Mouse (Mus musculus) stomach, embryonic 15.5 days (tissue): ENCODE results near the gene Ltbp3. TPM values are rescaled to one million over a fixed set of nuclear protein-coding genes. Genes with fewer than 3 reads are reported as not detected.
A peak's percentile ranks its signal among the peaks of the same experiment; 100 is the strongest.
"Not testable (repeated sequence)": the region's sequence is repeated elsewhere in the genome, so short reads cannot be mapped to it uniquely, and the experiment has no call there.

ENCODE experiments used
- ATAC-seq: fragments of 200-750 bp; cut with Nextera tagmentation; 2 replicates; pipeline ENCODE4 v1.8.0; 2017; ENCODE audit warnings: low read depth, moderate number of reproducible peaks, moderate TSS enrichment; ENCODE audit not compliant: insufficient read depth, low FRiP score
- H3K27ac ChIP-seq: fragments of 300-500 bp; sonication (generic); 2 replicates; pipeline ENCODE4 v1.5.1; 2015; ENCODE audit warnings: mild to moderate bottlenecking, inconsistent platforms
- H3K27me3 ChIP-seq: fragments of 300-500 bp; sonication (generic); replicated peaks from 2 replicates; pipeline ENCODE4 v1.6.1; 2015; ENCODE audit warnings: inconsistent platforms
- H3K36me3 ChIP-seq: fragments of 300-500 bp; sonication (generic); 2 replicates; pipeline ENCODE4 v1.6.1; 2015; ENCODE audit warnings: inconsistent platforms
- H3K4me1 ChIP-seq: fragments of 300-500 bp; sonication (generic); 2 replicates; pipeline ENCODE4 v1.6.1; 2015; ENCODE audit warnings: inconsistent platforms
- H3K4me2 ChIP-seq: fragments of 300-500 bp; sonication (generic); 2 replicates; pipeline ENCODE4 v1.6.1; 2015; ENCODE audit warnings: mild to moderate bottlenecking, inconsistent platforms
- H3K4me3 ChIP-seq: fragments of 300-500 bp; sonication (generic); replicated peaks from 2 replicates; pipeline ENCODE4 v1.5.1; 2015; ENCODE audit warnings: inconsistent platforms
- H3K9ac ChIP-seq: fragments of 300-500 bp; sonication (generic); 2 replicates; pipeline ENCODE4 v1.6.1; 2015; ENCODE audit warnings: inconsistent platforms
- H3K9me3 ChIP-seq: fragments of 300-500 bp; sonication (generic); 2 replicates; pipeline ENCODE4 v1.6.1; 2016; ENCODE audit warnings: inconsistent platforms
- WGBS: fragments of 180-500 bp; shearing (Covaris S2); methylation state at CpG from one replicate; pipeline ENCODE4 v1.1.7; 2015; 5-methylcytosine and 5-hydroxymethylcytosine counted together
- polyA plus RNA-seq: library from polyadenylated mRNA; unstranded; fragments of >200 nt; fragmentation: Nextera tagmentation; extraction: Ambion mirVana; gene quantifications from 2 replicates; pipeline ENCODE4 v1.2.1, GENCODE M21; 2015

Gene Ltbp3
- polyA plus RNA-seq, 1 experiment from 2014 or later = 30.6 TPM

DNA sequence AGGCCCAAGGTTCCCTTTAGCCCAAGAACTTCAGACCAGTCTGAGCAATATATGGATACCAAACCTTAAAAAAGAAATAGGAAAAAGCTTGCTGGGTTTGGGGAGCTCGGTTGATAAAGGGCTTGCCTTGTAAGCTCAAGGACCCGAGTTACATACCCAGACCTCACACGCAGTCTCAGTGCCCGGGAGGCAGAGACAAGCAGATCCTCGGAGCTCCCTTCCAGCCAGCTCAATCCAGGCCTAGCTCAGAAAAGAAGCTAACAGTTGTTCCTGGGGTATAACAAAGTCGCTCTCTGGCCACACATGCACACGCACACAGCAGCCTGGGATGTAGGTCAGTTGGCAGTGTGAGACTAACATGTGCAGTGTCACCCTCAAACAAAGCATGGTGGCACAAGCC is 47.2 kb downstream of the Ltbp3 start:
- H3K9ac ChIP-seq = no peak overlapping the region
- no peaks in the 10 kb centered on the region for H3K9me3 ChIP-seq
- WGBS = 86% methylated on average over 7 of the region's 7 CpGs
- no peaks in the 10 kb centered on the region for H3K36me3 ChIP-seq
- H3K4me3 ChIP-seq = no peak overlapping the region
- no peak overlapping the region for H3K27ac ChIP-seq
- no peak for ATAC-seq
- no peaks in the 10 kb centered on the region for H3K27me3 ChIP-seq
- H3K4me1 ChIP-seq = peaks cover 5% of the 10 kb centered on the region; the same call in 1 of the 2 replicates
- H3K4me2 ChIP-seq = no peak overlapping the region

DNA sequence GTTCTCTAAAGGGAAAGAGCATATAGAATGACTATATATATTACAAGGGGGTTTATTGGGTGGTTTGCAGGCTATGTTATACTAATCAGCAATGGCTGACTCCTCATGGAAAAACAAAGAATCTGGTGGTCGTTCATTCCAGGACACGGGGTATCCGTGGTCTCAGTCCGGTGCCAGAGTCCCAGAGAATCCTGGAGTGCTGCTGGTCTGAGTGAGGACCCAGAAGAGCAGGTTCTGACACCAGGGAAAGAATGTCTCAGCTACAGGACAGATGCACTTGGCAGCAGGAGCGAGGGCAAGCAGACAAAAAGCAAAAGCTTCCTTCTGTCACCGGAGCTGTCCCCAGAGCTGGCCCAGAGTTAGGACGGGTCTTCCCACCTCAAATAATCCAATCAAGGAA is 47.9 kb downstream of the Ltbp3 start:
- WGBS = 84% methylated on average over 7 of the region's 7 CpGs

DNA sequence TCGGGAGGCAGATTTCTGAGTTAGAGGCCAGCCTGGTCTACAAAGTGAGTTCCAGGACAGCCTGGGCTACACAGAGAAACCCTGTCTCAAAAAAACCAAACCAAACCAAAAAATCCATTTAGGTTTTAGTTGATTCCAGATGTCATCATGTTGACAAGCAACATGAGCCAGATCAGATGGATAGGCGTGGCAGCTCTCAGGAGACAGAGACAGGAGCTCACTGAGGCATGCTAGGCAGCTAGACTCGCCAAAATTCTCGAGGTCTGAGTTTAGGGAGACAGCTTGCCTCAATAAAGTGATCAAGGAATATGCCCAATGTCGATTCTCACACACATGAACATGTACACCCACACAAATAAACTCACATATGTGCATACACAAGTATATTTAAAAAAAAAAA is 48.4 kb downstream of the Ltbp3 start:
- H3K4me1 ChIP-seq = peaks cover 8% of the 10 kb centered on the region; the same call in 1 of the 2 replicates
- no peak overlapping the region for H3K27ac ChIP-seq
- no peaks in the 10 kb centered on the region for H3K36me3 ChIP-seq
- no peak overlapping the region for H3K4me2 ChIP-seq
- H3K4me3 ChIP-seq = no peak overlapping the region
- no peak for ATAC-seq
- WGBS = 72% methylated on average over 5 of the region's 5 CpGs
- no peaks in the 10 kb centered on the region for H3K9me3 ChIP-seq
- H3K9ac ChIP-seq = no peak overlapping the region
- H3K27me3 ChIP-seq = no peaks in the 10 kb centered on the region

More for the DNA sequence above, 47.9 kb downstream of the Ltbp3 start:
- H3K4me3 ChIP-seq = no peak overlapping the region
- peaks cover 8% of the 10 kb centered on the region; the same call in 1 of the 2 replicates for H3K4me1 ChIP-seq
- no peaks in the 10 kb centered on the region for H3K9me3 ChIP-seq
- H3K27ac ChIP-seq = no peak overlapping the region
- no peaks in the 10 kb centered on the region for H3K36me3 ChIP-seq
- no peak overlapping the region for H3K9ac ChIP-seq
- no peaks in the 10 kb centered on the region for H3K27me3 ChIP-seq
- ATAC-seq = no peak
- no peak overlapping the region for H3K4me2 ChIP-seq

DNA sequence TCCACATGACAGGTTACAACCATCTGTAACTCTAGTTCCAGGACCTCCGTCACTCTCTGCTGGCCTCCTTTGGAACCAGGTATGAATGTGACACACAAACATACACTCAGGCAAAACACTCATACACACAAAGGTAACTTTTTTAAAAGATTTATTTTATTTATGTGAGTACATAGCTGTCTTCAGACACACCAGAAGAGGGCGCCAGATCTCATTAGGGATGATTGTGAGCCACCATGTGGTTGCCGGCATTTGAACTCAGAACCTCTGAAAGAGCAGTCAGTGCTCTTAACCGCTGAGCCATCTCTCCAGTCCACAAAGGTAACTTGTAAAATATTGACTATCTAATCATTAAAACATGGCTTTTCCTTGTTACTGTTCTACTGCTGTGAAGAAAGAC is 50.6 kb downstream of the Ltbp3 start:
- H3K9ac ChIP-seq = no peak overlapping the region
- H3K4me3 ChIP-seq = no peak overlapping the region
- no peaks in the 10 kb centered on the region for H3K27me3 ChIP-seq
- no peak for ATAC-seq
- no peak overlapping the region for H3K4me2 ChIP-seq
- H3K9me3 ChIP-seq = no peaks in the 10 kb centered on the region
- peaks cover 6% of the 10 kb centered on the region; the same call in 1 of the 2 replicates for H3K36me3 ChIP-seq
- peaks cover 25% of the 10 kb centered on the region for H3K4me1 ChIP-seq
- WGBS = 70% methylated on average over 4 of the region's 4 CpGs
- no peak overlapping the region for H3K27ac ChIP-seq

DNA sequence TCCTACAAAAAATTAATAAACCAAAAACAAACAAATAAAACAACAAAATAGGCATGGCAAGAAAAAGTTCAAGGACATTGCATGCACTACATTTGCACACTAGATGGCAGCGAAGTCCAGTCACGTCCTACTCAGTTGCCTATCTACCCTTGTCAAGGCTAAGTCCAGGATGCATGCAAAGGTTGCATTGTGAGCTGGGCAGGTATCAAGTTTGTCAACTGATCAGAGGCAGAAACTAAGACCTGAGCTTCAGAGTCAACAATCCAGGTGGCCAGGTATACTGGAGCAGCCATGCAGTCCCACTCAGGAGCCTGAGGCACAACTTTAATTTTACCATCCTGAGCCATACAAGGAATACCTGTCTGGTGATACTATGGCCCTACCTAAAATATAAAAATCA is 52.4 kb downstream of the Ltbp3 start:
- 3% methylated on average over 2 of the region's 2 CpGs for WGBS
- Histone ChIP-seq H3K4me1 (peaks cover 29% of the 10 kb centered on the region), H3K27me3 (no peaks in the 10 kb centered on the region), H3K9me3 (no peaks in the 10 kb centered on the region), H3K9ac (no peak overlapping the region), H3K36me3 (peaks cover 18% of the 10 kb centered on the region; the same call in 1 of the 2 replicates), H3K27ac (peak overlapping the region; percentile 70; the same call in 1 of the 2 replicates), H3K4me2 (no peak overlapping the region), H3K4me3 (no peak overlapping the region)
- ATAC-seq = peak; percentile 73

DNA sequence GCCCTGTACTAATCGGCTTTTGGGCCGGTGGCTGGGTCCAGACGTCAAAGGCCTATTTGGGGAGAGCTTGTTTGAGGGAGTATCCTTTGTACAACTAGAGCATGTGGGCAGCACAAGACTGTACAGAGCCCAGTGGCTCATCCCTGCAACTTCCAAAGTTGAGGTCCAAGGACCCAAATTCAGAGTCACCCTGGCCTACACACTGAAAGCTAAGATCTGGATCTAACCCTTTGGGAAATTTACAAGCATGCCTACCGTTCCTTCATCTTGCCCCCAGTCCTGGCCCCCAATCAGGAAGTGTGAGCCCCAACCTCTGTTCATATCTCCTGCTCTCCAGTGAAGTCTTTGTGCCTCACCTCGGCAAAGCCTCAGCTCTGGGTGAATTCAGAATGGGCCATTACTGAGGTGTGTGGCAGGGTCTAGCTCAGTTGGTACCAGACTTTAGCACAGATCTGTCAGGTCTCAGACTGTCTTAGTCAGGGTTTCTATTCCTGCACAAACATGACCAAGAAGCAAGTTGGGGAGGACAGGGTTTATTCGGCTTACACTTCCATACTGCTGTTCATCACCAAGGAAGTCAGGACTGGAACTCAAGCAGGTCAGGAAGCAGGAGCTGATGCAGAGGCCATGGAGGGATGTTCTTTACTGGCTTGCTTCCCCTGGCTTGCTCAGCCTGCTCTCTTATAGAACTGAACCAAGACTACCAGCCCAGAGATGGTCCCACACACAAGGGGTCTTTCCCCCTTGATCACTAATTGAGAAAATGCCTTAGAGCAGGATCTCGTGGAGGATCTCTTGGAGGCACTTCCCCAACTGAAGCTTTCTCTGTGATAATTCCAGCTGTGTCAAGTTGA is 53.4 kb downstream of the Ltbp3 start:
- Histone ChIP-seq H3K36me3 (peaks cover 18% of the 10 kb centered on the region; the same call in 1 of the 2 replicates), H3K27ac (peak overlapping the region; percentile 70), H3K4me1 (peaks cover 29% of the 10 kb centered on the region)
- peak; percentile 21; the same call in 1 of the 2 replicates for ATAC-seq
- not testable (repeated sequence) for H3K4me2 ChIP-seq, H3K9ac ChIP-seq, H3K9me3 ChIP-seq, H3K27me3 ChIP-seq, H3K4me3 ChIP-seq
- 20% methylated on average over 7 of the region's 7 CpGs for WGBS

DNA sequence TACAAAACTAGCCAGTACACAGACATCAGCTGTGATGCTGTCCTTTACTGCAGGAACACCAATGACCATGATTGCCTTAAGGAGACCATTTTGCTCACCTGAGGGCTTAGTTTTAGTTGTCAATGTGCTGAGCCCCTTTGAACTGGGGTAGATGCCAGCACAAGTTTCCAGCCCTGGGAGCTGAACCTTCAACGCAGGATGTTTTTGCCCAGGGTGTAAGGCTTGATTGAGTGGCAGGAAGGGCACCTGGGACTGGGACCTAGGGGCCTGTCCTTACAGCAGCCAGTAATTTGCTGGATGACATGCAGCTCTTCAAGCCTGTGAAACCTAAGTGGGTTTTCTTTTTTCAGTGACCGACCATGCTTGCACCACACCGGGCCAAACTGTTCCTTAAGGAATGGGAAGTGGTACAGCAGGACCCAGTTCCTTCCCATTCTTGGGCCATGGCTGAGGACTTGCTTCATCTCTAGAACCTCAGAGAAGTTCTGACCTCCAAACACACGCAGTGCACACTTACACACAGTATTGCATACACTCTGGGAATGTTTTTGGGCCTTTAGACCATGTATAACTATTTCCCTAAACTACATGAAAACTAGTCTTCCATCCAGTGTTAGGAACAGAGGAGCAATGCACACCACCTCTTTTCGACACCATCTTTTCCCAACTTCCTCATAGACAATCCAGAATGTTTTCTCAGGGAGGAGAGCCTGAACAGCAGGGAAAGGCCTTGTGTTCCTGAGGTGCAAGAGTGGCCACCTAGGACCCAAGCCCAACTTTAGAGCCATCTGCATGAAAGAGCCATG is 54.3 kb downstream of the Ltbp3 start:
- H3K9ac ChIP-seq = no peak overlapping the region
- H3K4me2 ChIP-seq = 0 out of 2 replicates have a peak overlapping the region, but pooled peaks have one; percentile 56
- H3K4me3 ChIP-seq = peak overlapping the region; percentile 44; the same call in 1 of the 2 replicates

DNA sequence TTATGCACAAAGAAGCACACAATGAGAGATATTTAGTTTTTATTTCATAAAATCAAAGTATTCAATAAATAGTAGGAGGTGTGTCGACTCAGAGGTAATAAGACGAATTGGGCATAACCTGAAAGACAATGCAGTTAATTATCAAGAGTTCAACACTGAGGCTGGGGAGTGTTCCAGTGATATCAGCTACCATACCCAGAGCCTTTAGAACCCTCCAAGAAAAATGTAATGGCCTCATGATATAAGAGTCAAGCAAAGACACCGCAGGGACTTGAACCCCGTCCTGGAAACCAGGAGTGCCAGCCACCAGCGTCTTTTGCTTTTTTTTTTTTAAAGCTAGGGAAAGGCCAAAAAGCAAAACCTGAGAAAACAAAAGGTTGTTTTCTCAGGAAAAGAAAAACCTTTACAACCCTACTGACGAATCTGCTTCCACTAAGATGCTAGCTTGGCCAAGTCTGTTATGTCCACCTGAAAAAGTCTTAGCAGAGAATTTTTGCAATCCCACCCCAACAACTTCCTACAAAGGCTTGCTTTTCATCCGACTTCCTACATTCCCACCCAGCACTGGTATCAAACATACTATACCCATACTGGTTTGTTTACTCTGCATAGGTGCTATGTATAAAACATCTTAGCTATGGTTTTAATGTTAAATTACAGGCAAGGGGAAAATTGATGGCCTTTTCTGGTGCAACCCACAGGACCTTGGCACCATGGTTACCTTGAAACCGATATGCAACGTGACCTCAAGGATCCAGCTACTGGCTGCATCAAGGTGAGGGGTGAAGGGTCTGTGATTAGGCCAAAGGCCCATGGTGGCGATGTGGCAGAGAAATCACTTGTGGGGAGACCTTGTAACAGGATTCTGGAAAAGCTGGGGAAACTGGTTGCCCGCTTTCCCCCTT is 55.2 kb downstream of the Ltbp3 start:
- Histone ChIP-seq H3K27ac (peak overlapping the region; percentile 69), H3K4me2 (peak overlapping the region; percentile 56), H3K27me3 (no peaks in the 10 kb centered on the region), H3K9me3 (no peaks in the 10 kb centered on the region), H3K36me3 (peaks cover 18% of the 10 kb centered on the region; the same call in 1 of the 2 replicates), H3K9ac (peak overlapping the region; percentile 14; the same call in 1 of the 2 replicates), H3K4me1 (peaks cover 29% of the 10 kb centered on the region), H3K4me3 (peak overlapping the region; percentile 44)
- 53% methylated on average over 11 of the region's 11 CpGs for WGBS
- no peak for ATAC-seq

More for the DNA sequence above, 54.3 kb downstream of the Ltbp3 start:
- H3K27ac ChIP-seq = peak overlapping the region; percentile 69
- H3K36me3 ChIP-seq = peaks cover 18% of the 10 kb centered on the region; the same call in 1 of the 2 replicates
- H3K4me1 ChIP-seq = peaks cover 29% of the 10 kb centered on the region
- no peaks in the 10 kb centered on the region for H3K27me3 ChIP-seq
- H3K9me3 ChIP-seq = no peaks in the 10 kb centered on the region
- WGBS = 27% methylated on average over 5 of the region's 5 CpGs
- no peak for ATAC-seq

DNA sequence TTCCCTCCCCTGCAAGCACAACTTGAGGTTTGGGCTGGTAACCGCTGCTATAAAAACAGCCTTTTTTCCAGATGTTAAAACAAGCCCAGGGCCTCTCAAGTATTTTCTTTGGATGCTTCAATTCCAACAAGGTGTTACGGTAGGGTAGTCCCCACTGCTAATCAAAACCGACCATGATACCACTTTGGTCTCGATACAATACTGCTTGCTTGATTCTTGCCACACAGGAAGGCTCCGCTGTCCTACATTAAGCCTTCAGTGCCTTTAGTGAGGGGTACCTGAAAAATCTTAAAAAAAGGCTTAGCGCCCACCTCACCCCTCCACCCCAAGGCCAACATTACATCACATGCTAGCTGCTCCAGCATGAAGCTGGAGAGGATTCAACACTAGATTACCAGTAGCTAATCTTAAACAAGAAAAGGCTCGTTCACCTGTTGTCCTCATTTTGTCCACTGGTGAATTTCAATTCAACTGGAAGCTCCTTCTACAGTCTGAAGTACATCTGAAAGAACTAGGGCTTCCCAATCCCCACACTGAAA is 55.9 kb downstream of the Ltbp3 start:
- Histone ChIP-seq H3K4me3 (peak overlapping the region; percentile 44), H3K4me1 (peaks cover 29% of the 10 kb centered on the region), H3K27ac (peak overlapping the region; percentile 69), H3K27me3 (no peaks in the 10 kb centered on the region), H3K4me2 (peak overlapping the region; percentile 56), H3K9ac (peak overlapping the region; percentile 14; the same call in 1 of the 2 replicates), H3K9me3 (no peaks in the 10 kb centered on the region), H3K36me3 (peaks cover 18% of the 10 kb centered on the region; the same call in 1 of the 2 replicates)
- no peak for ATAC-seq
- WGBS = 59% methylated on average over 7 of the region's 7 CpGs

DNA sequence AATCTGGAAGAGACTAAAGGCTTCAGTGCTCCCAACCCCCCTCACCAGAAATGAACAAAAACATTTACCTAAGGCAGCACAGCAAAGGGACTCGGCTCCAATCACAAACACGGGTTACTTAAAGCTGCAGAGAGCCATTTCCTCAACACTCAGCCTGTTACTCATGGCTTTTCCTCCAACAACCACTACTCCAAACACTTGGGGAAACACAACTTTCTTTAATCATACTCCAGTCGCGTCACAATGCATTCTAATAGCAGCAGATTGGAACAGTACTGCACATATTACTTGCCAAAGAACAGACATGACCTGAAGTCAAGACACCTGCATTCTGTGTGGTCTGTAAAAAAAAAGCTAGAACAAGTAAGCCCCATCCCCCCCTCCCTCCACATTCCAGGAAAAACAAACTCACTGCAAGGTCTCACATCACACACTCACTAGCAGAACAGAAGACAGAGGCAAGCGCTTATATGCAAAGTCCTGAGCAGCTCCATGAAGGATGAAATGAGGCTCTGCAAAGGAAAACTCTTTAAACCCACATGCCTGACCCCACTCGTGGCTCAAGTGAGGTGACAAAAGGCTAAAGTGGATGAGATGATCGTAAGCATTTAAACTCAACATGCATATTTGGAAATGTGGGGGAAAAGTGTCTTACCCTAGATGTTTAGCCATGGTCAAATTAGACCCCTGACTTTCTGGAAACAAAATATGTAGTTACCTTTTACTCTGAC is 56.8 kb downstream of the Ltbp3 start:
- Histone ChIP-seq H3K4me1 (peaks cover 29% of the 10 kb centered on the region), H3K9me3 (no peaks in the 10 kb centered on the region), H3K9ac (peak overlapping the region; percentile 14), H3K27me3 (no peaks in the 10 kb centered on the region), H3K4me3 (peak overlapping the region; percentile 44), H3K27ac (peak overlapping the region; percentile 45), H3K4me2 (peak overlapping the region; percentile 56), H3K36me3 (peaks cover 18% of the 10 kb centered on the region; the same call in 1 of the 2 replicates)
- 12% methylated on average over 7 of the region's 7 CpGs for WGBS
- no peak for ATAC-seq
